Mouse (Mus musculus): ENCODE data around the gene Psg28. TPM values are rescaled to one million over a fixed set of nuclear protein-coding genes. Genes with fewer than 3 reads are reported as not detected.

The Psg28 gene
- polyA plus RNA-seq (2015; fragmentation: Nextera tagmentation; extraction: Ambion mirVana), result not detected in 2 replicates

DNA sequence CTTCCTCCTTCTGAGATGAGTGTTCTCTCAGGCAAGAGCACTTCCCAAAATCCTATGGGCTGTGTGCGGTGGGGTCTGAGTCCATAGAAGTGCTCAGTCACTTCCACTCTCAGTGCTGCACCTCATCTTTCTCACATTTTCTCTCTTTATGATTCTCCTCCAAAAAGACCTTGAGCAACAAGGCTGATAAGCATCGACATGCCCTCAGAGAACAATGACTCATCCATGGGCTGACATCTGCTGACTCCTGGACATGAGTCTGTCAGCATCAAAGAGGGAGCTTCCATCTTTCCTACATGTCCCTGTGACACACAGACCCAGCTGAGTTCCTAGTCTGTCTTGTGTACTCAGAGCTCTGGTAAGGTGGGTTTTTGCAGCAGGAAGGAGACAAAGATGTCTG, at the start of gene Psg28:
Gene Psg28 (minus strand): TSS at position 101 of the 400 bp plus-strand sequence.

Small RNAs within 50 kb of the gene (microRNA-seq; reads per million reads assigned to microRNA genes)
- not detected for gene Gm24715

Other genes with a start within 250 kb of the Psg28 start
- not detected in 2 replicates for gene Mill1, start 186.7 kb downstream of the Psg28 start, polyA plus RNA-seq (2015; fragmentation: Nextera tagmentation; extraction: Ambion mirVana)
- not detected in 2 replicates for gene Psg18, start 77.0 kb downstream of the Psg28 start, polyA plus RNA-seq (2015; fragmentation: Nextera tagmentation; extraction: Ambion mirVana)
- not detected in 2 replicates for gene Psg26, start 52.1 kb upstream of the Psg28 start, polyA plus RNA-seq (2015; fragmentation: Nextera tagmentation; extraction: Ambion mirVana)
- gene Psg25, start 100.2 kb upstream of the Psg28 start, polyA plus RNA-seq (2015; fragmentation: Nextera tagmentation; extraction: Ambion mirVana), result not detected in 2 replicates
- gene Psg27, start 135.3 kb upstream of the Psg28 start, polyA plus RNA-seq (2015; fragmentation: Nextera tagmentation; extraction: Ambion mirVana), result not detected in 2 replicates
- not detected in 2 replicates for gene Psg23, start 184.5 kb upstream of the Psg28 start, polyA plus RNA-seq (2015; fragmentation: Nextera tagmentation; extraction: Ambion mirVana)
- gene Psg21, start 224.7 kb upstream of the Psg28 start, polyA plus RNA-seq (2015; fragmentation: Nextera tagmentation; extraction: Ambion mirVana), result not detected in 2 replicates